Mouse (Mus musculus) E14TG2a.4 (cell line): ENCODE data around the gene Cygb.
"Not testable (repeated sequence)": the region's sequence is repeated elsewhere in the genome, so short reads cannot be mapped to it uniquely, and the experiment has no call there.

Experiments
- CTCF ChIP-seq: conservative IDR thresholded peaks from 2 replicates; pipeline ENCODE4 v1.5.1; 2014; ENCODE audit warnings: low read length
- NANOG ChIP-seq: IDR thresholded peaks from 2 replicates; pipeline ENCODE4 v1.6.1; 2014; ENCODE audit warnings: borderline replicate concordance, low read length, mixed read lengths

DNA sequence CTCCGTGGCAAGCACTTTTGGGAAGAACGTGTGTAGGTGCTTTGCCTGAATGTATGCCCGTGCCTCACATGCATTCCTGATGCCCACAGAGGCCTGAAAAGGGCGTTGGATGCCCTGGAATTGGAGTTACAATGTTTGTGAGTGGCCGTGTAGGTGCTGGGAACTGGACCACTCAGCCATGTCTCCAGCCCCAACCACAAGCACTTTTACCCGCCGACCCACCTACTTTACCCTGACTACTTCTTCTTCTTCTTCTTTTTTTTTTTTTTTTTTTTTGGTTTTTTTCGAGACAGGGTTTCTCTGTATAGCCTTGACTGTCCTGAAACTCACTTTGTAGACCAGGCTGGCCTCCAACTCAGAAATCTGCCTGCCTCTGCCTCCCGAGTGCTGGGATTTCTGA, 42.9 kb downstream of the Cygb start:
- TF ChIP-seq CTCF, NANOG: not testable (repeated sequence)
